Mouse (Mus musculus) embryonic facial prominence, embryonic 13.5 days (tissue): ENCODE results near the gene Nr2e1. TPM values are rescaled to one million over a fixed set of nuclear protein-coding genes. Genes with fewer than 3 reads are reported as not detected.
A peak's percentile ranks its signal among the peaks of the same experiment; 100 is the strongest.

Source experiments
- ATAC-seq: fragments of 200-750 bp; cut with Nextera tagmentation; 2 replicates; pipeline ENCODE4 v1.8.0; 2017; ENCODE audit warnings: low read depth; ENCODE audit not compliant: insufficient number of reproducible peaks, insufficient read depth, low FRiP score, low TSS enrichment
- H3K27ac ChIP-seq: fragments of 300-500 bp; sonication (generic); 2 replicates; pipeline ENCODE4 v1.5.1; 2015; ENCODE audit warnings: moderate library complexity, mild to moderate bottlenecking, inconsistent platforms
- H3K27me3 ChIP-seq: fragments of 300-500 bp; sonication (generic); 2 replicates; pipeline ENCODE4 v1.6.1; 2015; ENCODE audit warnings: mild to moderate bottlenecking, inconsistent platforms
- H3K36me3 ChIP-seq: fragments of 300-500 bp; sonication (generic); 2 replicates; pipeline ENCODE4 v1.6.1; 2015; ENCODE audit warnings: mild to moderate bottlenecking, inconsistent platforms
- H3K4me1 ChIP-seq: fragments of 300-500 bp; sonication (generic); 2 replicates; pipeline ENCODE4 v1.6.1; 2015; ENCODE audit warnings: inconsistent platforms
- H3K4me2 ChIP-seq: fragments of 300-500 bp; sonication (generic); 2 replicates; pipeline ENCODE4 v1.6.1; 2015; ENCODE audit warnings: moderate library complexity, mild to moderate bottlenecking, inconsistent platforms
- H3K4me3 ChIP-seq: fragments of 300-500 bp; sonication (generic); 2 replicates; pipeline ENCODE4 v1.5.1; 2015; ENCODE audit warnings: mild to moderate bottlenecking, inconsistent platforms
- H3K9ac ChIP-seq: fragments of 300-500 bp; sonication (generic); 2 replicates; pipeline ENCODE4 v1.6.1; 2015; ENCODE audit warnings: mild to moderate bottlenecking, inconsistent platforms
- H3K9me3 ChIP-seq: fragments of 300-500 bp; sonication (generic); 2 replicates; pipeline ENCODE4 v1.6.1; 2016; ENCODE audit warnings: inconsistent platforms
- WGBS: fragments of 180-500 bp; shearing (Covaris S2); methylation state at CpG from one replicate; pipeline ENCODE4 v1.1.7; 2015; ENCODE audit warnings: mixed read lengths; 5-methylcytosine and 5-hydroxymethylcytosine counted together
- polyA plus RNA-seq: library from polyadenylated mRNA; unstranded; fragments of >200 nt; fragmentation: Nextera tagmentation; extraction: Ambion mirVana; gene quantifications from 2 replicates; pipeline ENCODE4 v1.2.1, GENCODE M21; 2015

The Nr2e1 gene
- polyA plus RNA-seq = 1.3 and 2.3 TPM in 2 replicates

DNA sequence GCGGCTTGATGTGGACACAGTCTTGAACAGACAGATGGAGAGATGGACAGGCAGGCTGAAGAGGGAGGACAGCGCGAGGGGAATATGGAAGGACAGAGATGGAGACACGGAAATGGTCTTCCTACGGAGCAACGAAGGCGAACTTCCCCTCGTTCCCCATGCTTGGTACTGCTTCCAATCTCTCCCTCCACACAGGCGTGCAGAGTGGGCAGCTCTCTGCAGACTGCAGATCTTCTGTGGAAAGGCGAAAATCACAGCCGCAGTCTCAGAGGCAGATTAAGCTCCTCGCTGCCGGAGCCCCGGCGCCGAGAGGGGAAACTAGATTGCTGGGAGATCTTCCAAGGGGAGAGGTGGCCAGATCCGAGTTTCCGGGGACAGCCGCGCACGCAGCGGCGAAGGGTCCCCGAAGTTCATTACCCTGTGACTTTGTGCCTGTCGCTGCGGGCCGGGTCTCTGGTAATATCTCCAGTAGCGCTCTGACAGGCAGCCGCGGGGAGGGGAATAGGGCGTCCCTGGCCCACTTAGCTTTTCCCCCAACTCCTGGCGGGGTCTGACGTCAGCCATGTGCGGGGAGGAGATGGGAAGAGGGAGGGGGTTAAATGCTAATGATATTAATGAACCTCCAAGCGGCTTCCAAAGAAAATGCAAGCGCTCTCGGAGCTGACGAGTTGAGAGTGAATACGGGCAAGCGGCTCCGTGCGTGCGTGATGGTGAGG, at the start of gene Nr2e1, which contains the start of gene Ostm1:
Gene Nr2e1, minus strand, starts transcription at position 476 of the 716 bp plus-strand sequence.
Gene Ostm1, plus strand, starts transcription at position 666 of the 716 bp plus-strand sequence.
- no peaks in the 10 kb centered on the region for H3K9me3 ChIP-seq
- peaks cover 31% of the 10 kb centered on the region for H3K4me1 ChIP-seq
- H3K36me3 ChIP-seq = no peaks in the 10 kb centered on the region
- H3K27me3 ChIP-seq = peaks cover 99% of the 10 kb centered on the region
- H3K4me3 ChIP-seq = peak within 1 kb of the TSS; percentile 36
- WGBS = under 1% methylated on average over 43 of the region's 43 CpGs
- peak within 1 kb of the TSS; percentile 55 for H3K4me2 ChIP-seq
- 0 out of 2 replicates have a peak within 1 kb of the TSS, but pooled peaks have one; percentile 32 for H3K9ac ChIP-seq
- no peak for ATAC-seq
- H3K27ac ChIP-seq = no peak within 1 kb of the TSS

DNA sequence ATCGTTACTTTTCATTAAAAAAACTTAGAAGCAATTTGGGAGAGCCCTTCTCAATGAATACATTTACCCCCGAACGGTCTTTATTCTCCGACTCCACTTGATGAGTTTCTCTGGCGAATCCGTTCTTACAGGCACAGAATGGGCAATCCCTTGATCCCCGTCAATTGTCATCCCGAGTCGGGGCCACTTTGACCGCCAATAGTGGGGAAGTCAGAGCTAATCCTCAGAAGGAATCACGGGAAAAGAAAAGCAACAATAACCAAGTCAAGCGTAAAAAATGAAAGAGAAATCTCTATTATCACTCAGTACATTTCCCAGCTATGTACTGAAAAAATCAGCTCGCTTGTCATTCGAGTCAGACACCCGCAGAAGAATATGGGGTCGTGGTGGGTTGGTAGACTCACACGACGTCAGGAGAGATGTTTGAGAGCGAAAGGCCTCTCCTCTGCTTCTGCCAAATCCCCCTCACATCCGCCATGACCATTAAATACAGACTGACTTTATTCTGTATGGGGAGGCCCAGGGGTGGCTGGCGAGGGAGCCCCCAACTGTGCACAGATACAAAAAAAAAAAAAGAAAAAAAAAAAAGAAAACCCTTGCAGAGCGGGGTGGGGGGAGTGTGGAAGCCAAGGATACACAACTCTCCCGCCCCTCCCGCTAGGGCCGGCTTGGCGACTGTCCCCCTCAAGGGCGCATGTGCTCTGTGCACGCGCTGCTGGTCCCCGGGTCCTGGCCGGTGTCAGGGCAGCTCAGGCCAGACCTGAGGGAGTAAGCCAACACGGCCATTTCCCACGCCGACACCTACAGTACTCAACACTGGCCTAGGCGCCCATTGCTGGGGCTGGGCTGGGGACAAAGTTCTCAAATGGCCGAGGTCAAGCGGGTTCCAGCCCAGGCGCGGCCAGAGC, 49.3 kb upstream of the Nr2e1 start:
- H3K4me1 ChIP-seq = peaks cover 40% of the 10 kb centered on the region
- no peaks in the 10 kb centered on the region for H3K9me3 ChIP-seq
- peak overlapping the region; percentile 25 for H3K4me3 ChIP-seq
- ATAC-seq = no peak
- H3K36me3 ChIP-seq = no peaks in the 10 kb centered on the region
- H3K27me3 ChIP-seq = peaks cover 100% of the 10 kb centered on the region
- no peak overlapping the region for H3K9ac ChIP-seq
- H3K27ac ChIP-seq = no peak overlapping the region
- WGBS = 1% methylated on average over 39 of the region's 39 CpGs
- H3K4me2 ChIP-seq = peak overlapping the region; percentile 47

DNA sequence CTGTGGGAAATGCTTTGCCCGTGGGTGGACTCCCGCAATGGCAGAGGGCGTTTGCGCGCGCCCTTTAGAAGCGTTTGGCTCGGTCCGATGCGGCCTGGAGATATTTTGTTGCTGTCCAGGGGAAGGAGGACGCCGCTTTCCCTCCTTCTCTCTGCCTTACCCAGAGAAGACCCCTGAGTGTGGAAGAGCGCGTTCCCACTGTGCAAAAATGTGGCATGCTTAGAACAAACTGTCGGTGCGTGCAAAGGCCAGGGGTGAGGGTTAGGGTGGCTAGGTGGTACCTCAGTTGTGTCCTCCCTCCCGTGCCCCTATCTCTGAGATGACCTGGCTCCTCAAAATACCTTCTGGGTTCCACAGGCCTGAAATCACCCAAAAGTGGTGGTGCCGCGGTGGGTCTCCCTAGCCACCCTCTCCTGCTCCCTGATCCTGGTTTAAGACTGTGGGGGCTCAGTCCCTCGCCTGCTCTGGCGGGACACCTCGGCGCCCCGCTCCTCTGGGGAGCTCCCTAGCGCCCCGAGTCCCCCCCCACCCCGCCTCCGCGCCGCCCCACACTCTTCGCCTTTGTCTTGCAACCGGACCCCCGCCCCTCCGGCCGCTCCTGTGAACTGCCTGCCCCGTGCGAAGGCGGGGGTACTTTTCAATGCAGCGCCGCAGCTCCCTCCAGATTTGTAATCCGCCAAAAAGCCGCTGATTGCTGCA, 48.5 kb upstream of the Nr2e1 start:
- Histone ChIP-seq H3K4me1 (peaks cover 37% of the 10 kb centered on the region), H3K4me2 (peak overlapping the region; percentile 47), H3K4me3 (peak overlapping the region; percentile 25), H3K27me3 (peaks cover 100% of the 10 kb centered on the region), H3K9ac (no peak overlapping the region), H3K9me3 (no peaks in the 10 kb centered on the region), H3K27ac (no peak overlapping the region), H3K36me3 (no peaks in the 10 kb centered on the region)
- WGBS = under 1% methylated on average over 42 of the region's 42 CpGs
- no peak for ATAC-seq

DNA sequence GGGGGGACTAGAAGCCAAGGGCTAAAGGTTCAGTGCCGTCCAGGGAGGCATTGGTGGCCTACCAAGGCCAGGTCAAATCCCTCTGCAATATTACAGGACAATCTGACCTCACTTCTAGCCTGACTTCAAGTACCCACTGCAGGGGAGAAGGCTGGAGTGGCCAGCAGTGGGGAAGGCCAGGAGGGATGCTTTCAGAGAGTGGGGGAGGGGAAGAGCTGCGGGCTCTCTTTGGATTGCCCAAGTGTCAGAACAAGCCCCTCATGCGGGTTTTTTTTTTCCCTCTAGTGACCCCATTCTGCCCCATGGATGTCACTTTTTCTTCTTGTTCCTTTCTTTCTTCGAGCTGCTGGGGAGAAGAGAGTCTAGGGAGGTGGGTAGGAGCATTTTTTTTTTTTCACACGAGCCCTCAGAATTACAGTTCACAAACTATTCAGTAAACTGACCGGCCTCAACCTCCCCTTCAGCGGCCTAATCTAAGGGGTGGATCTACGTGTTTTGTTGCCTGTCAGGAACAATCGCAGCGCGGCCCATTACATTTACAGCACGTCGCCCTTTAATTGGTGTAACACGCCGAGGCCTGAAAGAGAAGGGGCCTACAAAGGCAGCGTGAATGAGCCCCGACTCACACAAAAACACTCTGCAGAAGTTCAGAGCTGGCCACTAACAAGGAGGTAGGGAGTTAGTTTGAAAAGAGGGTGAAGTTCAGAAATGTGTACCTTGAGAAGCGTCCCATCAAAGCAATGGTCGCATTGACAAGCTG, 47.3 kb upstream of the Nr2e1 start:
- H3K9me3 ChIP-seq = no peaks in the 10 kb centered on the region
- H3K4me2 ChIP-seq = no peak overlapping the region
- WGBS = 2% methylated on average over 19 of the region's 19 CpGs
- ATAC-seq = no peak
- no peak overlapping the region for H3K9ac ChIP-seq
- H3K27ac ChIP-seq = no peak overlapping the region
- no peaks in the 10 kb centered on the region for H3K36me3 ChIP-seq
- H3K27me3 ChIP-seq = peaks cover 99% of the 10 kb centered on the region
- peaks cover 31% of the 10 kb centered on the region for H3K4me1 ChIP-seq
- no peak overlapping the region for H3K4me3 ChIP-seq

DNA sequence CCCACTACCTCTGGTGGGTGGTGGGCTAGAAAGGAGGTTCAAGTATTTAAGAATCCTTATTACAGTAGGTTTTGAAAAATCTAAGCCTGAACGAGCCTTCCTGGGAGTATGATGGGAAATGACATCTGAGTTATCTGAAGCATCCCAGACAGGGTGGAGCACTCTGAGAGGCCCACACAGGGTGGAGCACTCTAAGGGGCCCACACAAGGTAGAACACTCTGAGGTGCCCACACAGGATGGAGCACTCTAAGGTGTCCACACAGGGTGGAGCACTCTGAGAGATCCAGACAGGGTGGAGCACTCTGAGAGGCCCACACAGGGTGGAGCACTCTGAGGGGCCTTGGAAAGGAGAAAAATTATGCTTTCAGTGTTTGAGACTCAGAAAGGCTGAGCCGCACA, 42.5 kb upstream of the Nr2e1 start:
- Histone ChIP-seq H3K36me3 (no peaks in the 10 kb centered on the region), H3K4me2 (no peak overlapping the region), H3K4me1 (no peaks in the 10 kb centered on the region), H3K4me3 (no peak overlapping the region), H3K9ac (no peak overlapping the region), H3K27me3 (peaks cover 62% of the 10 kb centered on the region), H3K9me3 (no peaks in the 10 kb centered on the region), H3K27ac (no peak overlapping the region)
- WGBS = 71% methylated on average over 2 of the region's 2 CpGs
- no peak for ATAC-seq

DNA sequence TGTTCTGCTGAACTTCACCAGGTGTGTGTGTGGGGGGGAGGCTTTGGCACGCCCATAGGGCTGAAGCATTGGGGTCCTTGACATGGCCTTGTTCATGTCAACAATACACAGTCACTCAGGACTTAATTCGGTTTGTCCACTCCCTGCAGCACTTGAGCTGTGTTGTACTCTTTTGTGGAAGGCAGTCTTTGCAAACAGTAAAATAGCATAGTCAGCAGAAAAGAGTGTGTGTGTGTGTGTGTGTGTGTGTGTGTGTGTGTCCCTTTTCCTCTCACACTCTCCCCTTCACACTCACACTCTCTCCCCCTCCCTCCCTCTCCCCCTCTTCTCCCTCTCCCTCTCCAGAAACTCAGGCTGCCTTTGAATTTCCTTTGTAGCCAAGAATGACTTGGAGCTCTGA, 34.9 kb upstream of the Nr2e1 start:
- no peak overlapping the region for H3K9ac ChIP-seq
- H3K27me3 ChIP-seq = peaks cover 78% of the 10 kb centered on the region
- ATAC-seq = no peak
- H3K36me3 ChIP-seq = no peaks in the 10 kb centered on the region
- no peak overlapping the region for H3K4me2 ChIP-seq
- no peaks in the 10 kb centered on the region for H3K9me3 ChIP-seq
- no peak overlapping the region for H3K27ac ChIP-seq
- WGBS = 52% methylated on average over 2 of the region's 2 CpGs
- no peak overlapping the region for H3K4me3 ChIP-seq
- H3K4me1 ChIP-seq = peaks cover 7% of the 10 kb centered on the region

DNA sequence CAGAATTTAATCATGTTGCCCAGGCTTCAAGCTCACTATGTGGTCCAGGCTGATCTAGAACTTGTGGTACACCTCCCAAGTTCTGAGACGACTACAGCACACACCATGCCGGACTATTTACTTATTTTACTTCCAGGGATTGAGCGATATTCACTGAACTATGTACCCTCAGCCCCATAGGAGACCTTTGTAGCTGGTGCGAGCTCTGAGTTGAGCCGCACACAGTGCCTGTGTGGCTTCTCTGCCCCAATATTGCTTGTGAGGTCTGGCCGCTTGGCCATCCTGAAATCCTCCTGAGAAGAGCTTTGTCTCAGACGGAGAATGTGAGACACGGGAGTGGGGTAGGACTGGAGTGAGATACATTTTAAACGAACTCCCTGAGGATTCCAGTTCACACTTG, 31.3 kb upstream of the Nr2e1 start:
- H3K36me3 ChIP-seq = no peaks in the 10 kb centered on the region
- H3K4me2 ChIP-seq = no peak overlapping the region; the same call in 1 of the 2 replicates
- no peak overlapping the region for H3K27ac ChIP-seq
- peaks cover 94% of the 10 kb centered on the region for H3K27me3 ChIP-seq
- no peak overlapping the region for H3K4me3 ChIP-seq
- no peak overlapping the region for H3K9ac ChIP-seq
- no peak for ATAC-seq
- WGBS = 11% methylated on average over 9 of the region's 9 CpGs
- no peaks in the 10 kb centered on the region for H3K9me3 ChIP-seq
- H3K4me1 ChIP-seq = peaks cover 7% of the 10 kb centered on the region

DNA sequence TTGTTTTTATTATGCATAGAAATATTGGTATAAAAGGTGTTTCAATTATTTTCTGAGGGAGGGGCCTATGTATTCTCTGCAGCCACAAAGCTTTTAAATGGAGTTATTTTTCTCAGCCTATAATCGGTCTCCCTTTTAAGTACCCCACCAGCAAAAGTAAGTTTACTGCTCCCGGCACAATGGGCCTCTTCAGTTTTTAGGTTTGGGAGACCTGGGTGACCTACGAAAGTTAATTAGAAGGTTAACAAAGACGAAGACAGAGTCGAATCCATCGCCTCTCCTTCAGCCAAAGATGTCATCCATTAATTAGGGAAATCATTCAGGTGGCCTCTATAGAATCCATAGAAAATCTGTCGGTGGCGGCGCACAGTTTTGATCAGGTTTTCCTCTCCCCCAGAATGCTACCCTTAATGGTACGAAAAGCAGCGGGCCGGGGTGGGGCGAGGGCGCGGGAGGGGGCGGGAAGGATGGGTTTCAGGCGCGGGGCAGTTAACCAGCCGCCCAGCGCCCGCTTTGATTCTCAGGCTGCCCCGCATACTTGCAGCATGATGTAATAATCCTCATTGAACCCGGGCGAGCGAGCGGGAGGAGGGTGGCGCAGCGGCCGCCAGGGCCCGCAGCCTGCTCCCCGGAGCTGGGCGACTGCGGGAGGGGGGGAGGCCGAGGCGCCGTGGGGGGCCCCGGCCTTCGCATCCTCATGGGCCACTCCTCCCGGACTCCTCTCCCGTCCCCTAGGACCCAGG, 30.4 kb upstream of the Nr2e1 start:
- H3K27ac ChIP-seq = no peak overlapping the region
- H3K9me3 ChIP-seq = no peaks in the 10 kb centered on the region
- peak; percentile 56; the same call in 1 of the 2 replicates for ATAC-seq
- peak overlapping the region; percentile 67 for H3K4me2 ChIP-seq
- peaks cover 94% of the 10 kb centered on the region for H3K27me3 ChIP-seq
- no peaks in the 10 kb centered on the region for H3K36me3 ChIP-seq
- under 1% methylated on average over 40 of the region's 40 CpGs for WGBS
- peaks cover 7% of the 10 kb centered on the region for H3K4me1 ChIP-seq
- H3K9ac ChIP-seq = peak overlapping the region; percentile 51; the same call in 1 of the 2 replicates
- peak overlapping the region; percentile 43 for H3K4me3 ChIP-seq

DNA sequence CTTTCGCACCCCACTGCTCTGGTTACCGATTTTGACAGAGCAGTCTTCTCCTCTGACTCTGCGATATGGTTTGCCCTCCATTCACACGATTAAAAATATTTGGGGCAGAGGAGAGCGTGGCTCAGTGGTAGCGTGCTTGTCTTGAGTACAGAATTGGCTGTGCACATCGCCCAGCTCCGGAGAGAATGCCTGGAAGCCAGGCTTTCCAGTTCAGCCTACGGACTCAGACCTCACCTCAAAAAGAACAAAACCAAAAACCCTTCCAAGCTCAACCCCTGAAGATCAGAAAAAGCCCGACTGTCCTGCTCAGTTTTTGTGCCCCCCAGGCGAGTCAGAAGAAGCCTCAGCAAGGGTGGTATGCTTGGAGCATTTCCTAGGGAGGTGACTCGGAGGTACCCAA, 29.6 kb upstream of the Nr2e1 start:
- Histone ChIP-seq H3K27me3 (peaks cover 91% of the 10 kb centered on the region), H3K27ac (no peak overlapping the region), H3K4me3 (no peak overlapping the region), H3K36me3 (no peaks in the 10 kb centered on the region), H3K4me2 (no peak overlapping the region), H3K9ac (no peak overlapping the region), H3K4me1 (peaks cover 7% of the 10 kb centered on the region), H3K9me3 (no peaks in the 10 kb centered on the region)
- ATAC-seq = no peak
- 6% methylated on average over 12 of the region's 12 CpGs for WGBS

DNA sequence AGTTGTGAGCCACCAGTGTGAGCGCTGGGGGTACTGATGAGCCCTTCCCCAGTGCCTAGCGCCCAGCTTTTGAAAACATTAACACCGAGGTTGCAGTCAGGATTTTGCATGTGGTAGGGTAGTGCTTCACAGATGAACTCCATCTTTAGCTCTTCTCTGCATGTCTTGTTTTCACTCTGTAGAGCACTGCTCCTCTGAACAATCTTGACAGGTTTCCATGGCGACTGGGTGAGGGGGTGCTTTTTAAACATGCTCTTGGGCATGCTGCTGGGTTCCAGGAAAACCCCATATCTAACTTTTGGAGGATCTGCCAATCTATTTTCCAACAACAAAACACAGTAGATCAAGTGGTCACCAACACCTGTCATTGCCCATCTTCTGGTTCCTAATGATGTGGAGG, 23.3 kb upstream of the Nr2e1 start:
- Histone ChIP-seq H3K4me1 (no peaks in the 10 kb centered on the region), H3K4me3 (no peak overlapping the region), H3K4me2 (no peak overlapping the region), H3K9ac (no peak overlapping the region), H3K36me3 (no peaks in the 10 kb centered on the region), H3K27ac (no peak overlapping the region), H3K9me3 (peaks cover 5% of the 10 kb centered on the region), H3K27me3 (peaks cover 40% of the 10 kb centered on the region)
- WGBS = 78% methylated on average over 4 of the region's 4 CpGs
- ATAC-seq = no peak
